Mouse (Mus musculus): ENCODE data around the gene Hibadh.

DNA sequence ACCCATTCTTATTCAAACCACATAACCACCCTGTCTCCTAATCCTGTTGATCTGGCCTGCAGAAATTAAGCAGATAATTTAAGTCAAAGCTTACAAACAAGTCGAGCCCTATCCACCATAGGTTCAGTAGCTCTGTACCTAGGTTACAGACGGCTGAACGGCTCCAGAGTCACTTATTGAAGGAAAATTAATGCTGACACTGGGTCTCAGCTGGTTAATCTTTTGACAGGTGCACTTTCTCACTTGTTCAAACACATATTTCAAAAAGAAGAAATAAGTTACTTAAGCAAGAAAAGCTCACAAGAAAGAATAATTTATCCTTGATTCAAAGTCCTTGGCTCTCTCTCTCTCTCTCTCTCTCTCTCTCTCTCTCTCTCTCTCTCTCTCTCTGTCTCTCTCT is 81.1 kb downstream of the Hibadh start:
- TF ChIP-seq POLR2A (IDR thresholded peaks at IDR 0.05; ENCODE audit: control insufficient read depth, low read depth, low read length) (no peak), CTCF (IDR thresholded peaks at IDR 0.05; ENCODE audit: control insufficient read depth, insufficient read depth, insufficient replicate concordance, low read depth, low read length) (no peak)
